Mouse (Mus musculus) urinary bladder, postnatal 0 days (tissue): ENCODE data around the gene Kmo. TPM values are rescaled to one million over a fixed set of nuclear protein-coding genes. Genes with fewer than 3 reads are reported as not detected.

Experiments used
- polyA plus RNA-seq: library from polyadenylated mRNA; unstranded; fragments of >200 nt; fragmentation: Nextera tagmentation; extraction: Ambion mirVana; gene quantifications from 2 replicates; pipeline ENCODE4 v1.2.1, GENCODE M21; 2015

The Kmo gene
- 0.06 and 0.18 TPM in 2 replicates for polyA plus RNA-seq

GRCm38 (mm10) chr1:175619814-175620431 is at the start of gene Kmo:
Gene Kmo, plus strand, starts transcription at chr1:175620381.

GRCm38 (mm10) chr1:175625257-175625879 is 5.2 kb downstream of the Kmo start, which contains the start of gene Fh1:
Gene Fh1, minus strand, starts transcription at chr1:175625635.

GRCm38 (mm10) chr1:175692246-175692996 is 72.2 kb downstream of the Kmo start, which contains the start of the genes Opn3 and Chml:
Gene Opn3, minus strand, starts transcription at chr1:175692776.
Gene Chml, minus strand, starts transcription at chr1:175692901.

GRCm38 (mm10) chr1:175698293-175698692 is 78.1 kb downstream of the Kmo start, which contains the start of gene Wdr64:
Gene Wdr64, plus strand, starts transcription at chr1:175698593.

Other genes with a start within 250 kb of the Kmo start
- 0.58 and 0.72 TPM in 2 replicates for gene Rgs7, start 127.9 kb upstream of the Kmo start, polyA plus RNA-seq
- 86.1 and 92.2 TPM in 2 replicates for gene Fh1, start 5.3 kb downstream of the Kmo start, polyA plus RNA-seq
- gene Opn3, start 72.4 kb downstream of the Kmo start, polyA plus RNA-seq, result 2.8 and 2.9 TPM in 2 replicates
- gene Chml, start 72.5 kb downstream of the Kmo start, polyA plus RNA-seq, result 1.1 and 1.9 TPM in 2 replicates
- gene Wdr64, start 78.2 kb downstream of the Kmo start, polyA plus RNA-seq, result not detected in 2 replicates